Mouse (Mus musculus): ENCODE measurements at regions not wholly inside any gene's neighbourhood (a gene's known extent, or its start where the extent isn't known, plus 50 kb on each side); places are given as distances from the start of the nearest gene placed in this dataset.

- Histone ChIP-seq H3K36me3 (ENCODE audit: insufficient read depth, low read length) (no peaks in the 10 kb centered on the region), H3K4me1 (ENCODE audit: insufficient read depth, low read depth, low read length) (no peaks in the 10 kb centered on the region), H3K4me2 (replicated peaks; ENCODE audit: low read depth, low read length) (no peak overlapping the region), H3K4me3 (ENCODE audit: low read depth, low read length) (no peak overlapping the region), H3K9ac (replicated peaks; ENCODE audit: low read depth) (no peak overlapping the region), H3K27me3 (replicated peaks; ENCODE audit: insufficient read depth, low read length) (no peaks in the 10 kb centered on the region), H3K27ac (ENCODE audit: low read length) (no peak overlapping the region), H3K9me3 (ENCODE audit: low read length) (no peaks in the 10 kb centered on the region)
- DNase-seq (ENCODE audit: low spot score) (no peak), ATAC-seq (no peak)
- TF ChIP-seq EP300 (IDR thresholded peaks at IDR 0.05), result no peak
- no peak for TF ChIP-seq CTCF (IDR thresholded peaks at IDR 0.05)
- 62% methylated on average over 7 of the region's 7 CpGs for WGBS
Observed at GRCm38 (mm10) chr5:138912711-138913105, 84.5 kb downstream of the Pdgfa start.

GRCm38 (mm10) chr5:138915068-138915467 lies 82.1 kb downstream of the Pdgfa start:
- DNase-seq (ENCODE audit: low spot score) (no peak), ATAC-seq (no peak)
- H3K4me2 ChIP-seq (replicated peaks; ENCODE audit: low read depth, low read length), result no peak overlapping the region
- H3K9ac ChIP-seq (replicated peaks; ENCODE audit: low read depth), result no peak overlapping the region
- H3K4me3 ChIP-seq (ENCODE audit: low read depth, low read length), result no peak overlapping the region
- no peaks in the 10 kb centered on the region for H3K36me3 ChIP-seq (ENCODE audit: insufficient read depth, low read length)
- H3K27me3 ChIP-seq (replicated peaks; ENCODE audit: insufficient read depth, low read length), result no peaks in the 10 kb centered on the region
- no peak for TF ChIP-seq CTCF (IDR thresholded peaks at IDR 0.05)
- no peak for TF ChIP-seq EP300 (IDR thresholded peaks at IDR 0.05)
- no peaks in the 10 kb centered on the region for H3K9me3 ChIP-seq (ENCODE audit: low read length)
- H3K27ac ChIP-seq (ENCODE audit: low read length), result no peak overlapping the region
- WGBS, result 41% methylated on average over 4 of the region's 5 CpGs
- H3K4me1 ChIP-seq (ENCODE audit: insufficient read depth, low read depth, low read length), result no peaks in the 10 kb centered on the region

- no peak overlapping the region for H3K9ac ChIP-seq (replicated peaks; ENCODE audit: low read depth)
- ATAC-seq (no peak), DNase-seq (ENCODE audit: low spot score) (no peak)
- H3K4me3 ChIP-seq (ENCODE audit: low read depth, low read length), result no peak overlapping the region
- no peak overlapping the region for H3K4me2 ChIP-seq (replicated peaks; ENCODE audit: low read depth, low read length)
- H3K27me3 ChIP-seq (replicated peaks; ENCODE audit: insufficient read depth, low read length), result no peaks in the 10 kb centered on the region
- no peaks in the 10 kb centered on the region for H3K4me1 ChIP-seq (ENCODE audit: insufficient read depth, low read depth, low read length)
- H3K36me3 ChIP-seq (ENCODE audit: insufficient read depth, low read length), result no peaks in the 10 kb centered on the region
- WGBS, result 85% methylated on average over 4 of the region's 4 CpGs
- no peaks in the 10 kb centered on the region for H3K9me3 ChIP-seq (ENCODE audit: low read length)
- TF ChIP-seq CTCF (IDR thresholded peaks at IDR 0.05) (no peak), EP300 (IDR thresholded peaks at IDR 0.05) (no peak)
- no peak overlapping the region for H3K27ac ChIP-seq (ENCODE audit: low read length)
Observed at GRCm38 (mm10) chr5:138915496-138915895, 81.7 kb downstream of the Pdgfa start.

GRCm38 (mm10) chr5:138920156-138920845 lies 76.9 kb downstream of the Pdgfa start:
- no peak for DNase-seq (ENCODE audit: low spot score)
- Histone ChIP-seq H3K9me3 (ENCODE audit: low read length) (no peaks in the 10 kb centered on the region), H3K36me3 (ENCODE audit: insufficient read depth, low read length) (no peaks in the 10 kb centered on the region), H3K4me3 (ENCODE audit: low read depth, low read length) (no peak overlapping the region), H3K4me2 (replicated peaks; ENCODE audit: low read depth, low read length) (no peak overlapping the region), H3K27ac (ENCODE audit: low read length) (no peak overlapping the region), H3K9ac (replicated peaks; ENCODE audit: low read depth) (no peak overlapping the region), H3K4me1 (ENCODE audit: insufficient read depth, low read depth, low read length) (no peaks in the 10 kb centered on the region), H3K27me3 (replicated peaks; ENCODE audit: insufficient read depth, low read length) (no peaks in the 10 kb centered on the region)
- 32% methylated on average over 7 of the region's 7 CpGs for WGBS
- TF ChIP-seq CTCF (IDR thresholded peaks at IDR 0.05) (no peak), EP300 (IDR thresholded peaks at IDR 0.05) (no peak)
- peak; percentile 38; the same call in 1 of the 2 replicates for ATAC-seq

GRCm38 (mm10) chr5:138922116-138922515 lies 75.1 kb downstream of the Pdgfa start:
- Histone ChIP-seq H3K4me1 (ENCODE audit: insufficient read depth, low read depth, low read length) (no peaks in the 10 kb centered on the region), H3K9me3 (ENCODE audit: low read length) (no peaks in the 10 kb centered on the region), H3K27me3 (replicated peaks; ENCODE audit: insufficient read depth, low read length) (no peaks in the 10 kb centered on the region), H3K27ac (ENCODE audit: low read length) (no peak overlapping the region), H3K36me3 (ENCODE audit: insufficient read depth, low read length) (no peaks in the 10 kb centered on the region), H3K4me2 (replicated peaks; ENCODE audit: low read depth, low read length) (no peak overlapping the region), H3K9ac (replicated peaks; ENCODE audit: low read depth) (no peak overlapping the region), H3K4me3 (ENCODE audit: low read depth, low read length) (no peak overlapping the region)
- whole genome bisulfite sequencing, result 28% methylated on average over 3 of the region's 3 CpGs
- DNase-seq (ENCODE audit: low spot score) (no peak), ATAC-seq (no peak)
- TF ChIP-seq CTCF (IDR thresholded peaks at IDR 0.05) (no peak), EP300 (IDR thresholded peaks at IDR 0.05) (no peak)
